Mouse (Mus musculus) E14TG2a.4 (cell line): ENCODE results near the gene Ralgps1.

Source experiments
- CTCF ChIP-seq: conservative IDR thresholded peaks from 2 replicates; pipeline ENCODE4 v1.5.1; 2014; ENCODE audit warnings: low read length
- POU5F1 ChIP-seq: IDR thresholded peaks from 2 replicates; pipeline ENCODE4 v1.6.1; 2014; ENCODE audit warnings: low read length, borderline replicate concordance

DNA sequence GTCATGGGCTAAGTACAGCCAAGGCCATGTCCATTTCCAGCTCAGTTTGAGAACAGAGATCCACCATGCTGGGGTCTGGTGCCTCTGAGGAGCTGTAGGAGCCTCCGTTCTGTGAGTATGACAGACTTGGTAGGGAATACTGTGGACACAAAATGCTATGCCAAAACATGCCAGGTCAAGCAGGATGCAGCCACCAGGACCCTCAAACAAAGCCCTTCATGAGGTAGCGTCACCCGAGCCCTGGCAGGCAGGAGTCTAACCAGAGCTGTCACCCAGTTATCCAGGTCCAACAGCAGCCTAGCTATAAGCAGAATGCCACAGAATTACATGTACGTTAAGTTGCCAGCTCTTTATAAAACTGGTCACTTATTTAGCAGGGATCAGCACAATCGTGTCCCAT, 51.8 kb downstream of the Ralgps1 start:
- no peak for TF ChIP-seq CTCF
- TF ChIP-seq POU5F1 = no peak
